Mouse (Mus musculus) lung, postnatal 36 days (tissue): Measurements from ENCODE around the gene Bnip3.

ENCODE experiments used
- DNase-seq: peaks from one replicate; pipeline ENCODE4 v3.0.0; 2022; ENCODE audit warnings: mixed read lengths

Bnip3 gene

DNA sequence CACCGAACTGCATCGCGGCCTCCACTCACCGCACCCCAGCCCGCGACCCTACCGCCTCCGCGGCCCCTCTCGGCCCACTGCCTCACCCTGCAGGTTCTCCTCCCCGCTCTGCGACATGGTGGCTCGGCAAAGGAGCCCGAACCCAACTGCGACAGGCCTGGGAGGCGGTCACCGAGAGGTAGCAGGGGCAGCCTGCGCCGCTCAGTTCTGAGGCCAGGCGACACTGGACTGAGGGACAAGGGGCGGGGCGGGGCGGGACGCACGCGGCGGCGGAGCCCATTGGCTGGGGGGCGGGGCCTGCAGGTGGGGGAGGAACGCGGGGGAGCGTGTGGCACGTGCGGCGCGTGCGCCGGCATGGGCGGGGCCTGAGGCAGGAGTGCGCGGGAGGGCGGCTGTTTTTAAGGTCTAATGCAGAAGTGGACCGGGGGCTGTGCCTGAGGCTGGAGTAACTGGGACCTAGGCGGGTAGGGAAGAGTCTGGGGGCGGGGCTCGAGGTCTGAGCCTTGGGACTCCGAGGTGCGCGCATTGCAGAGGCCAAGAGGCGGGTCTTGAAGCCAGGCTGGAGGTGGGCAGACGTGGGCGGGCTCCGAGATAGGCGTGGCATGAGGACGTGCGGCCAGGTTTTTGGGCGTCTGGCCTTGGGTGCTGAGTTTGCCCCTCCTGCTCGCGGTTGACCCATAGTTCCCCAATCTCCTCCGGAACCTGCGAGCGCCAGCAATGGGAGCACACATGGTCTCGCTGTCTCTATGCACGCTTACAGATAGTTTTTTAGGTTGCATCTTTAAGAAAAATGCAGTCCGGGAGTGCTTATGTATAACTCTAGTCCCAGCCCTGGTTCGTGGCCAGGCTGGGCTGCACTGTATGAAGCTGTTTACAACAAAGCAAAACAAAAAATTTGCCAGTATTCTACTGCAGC is at the start of gene Bnip3:
Gene Bnip3, minus strand, starts transcription at position 243 of the 916 bp plus-strand sequence.
- DNase-seq = peak; percentile 95

DNA sequence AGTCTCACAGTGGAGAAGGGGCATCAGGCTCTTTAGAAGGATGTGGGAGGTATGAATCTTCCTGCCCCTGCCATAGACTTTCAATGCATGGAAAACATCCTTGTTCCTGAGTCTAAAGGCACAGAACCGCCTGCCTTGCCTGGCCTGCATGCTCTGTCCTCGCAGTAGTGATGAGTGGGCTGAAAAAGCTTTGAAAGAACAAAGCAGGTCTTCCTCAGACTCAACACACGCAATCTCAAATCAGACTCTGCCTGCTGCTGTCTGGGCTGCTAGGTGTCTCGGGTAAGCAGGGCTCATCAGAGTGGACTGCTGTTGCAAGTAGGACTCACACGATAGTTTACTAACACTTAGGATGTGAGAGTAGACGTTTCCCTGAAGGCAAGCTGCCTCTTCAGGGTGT is 47.8 kb upstream of the Bnip3 start:
- DNase-seq = no peak

DNA sequence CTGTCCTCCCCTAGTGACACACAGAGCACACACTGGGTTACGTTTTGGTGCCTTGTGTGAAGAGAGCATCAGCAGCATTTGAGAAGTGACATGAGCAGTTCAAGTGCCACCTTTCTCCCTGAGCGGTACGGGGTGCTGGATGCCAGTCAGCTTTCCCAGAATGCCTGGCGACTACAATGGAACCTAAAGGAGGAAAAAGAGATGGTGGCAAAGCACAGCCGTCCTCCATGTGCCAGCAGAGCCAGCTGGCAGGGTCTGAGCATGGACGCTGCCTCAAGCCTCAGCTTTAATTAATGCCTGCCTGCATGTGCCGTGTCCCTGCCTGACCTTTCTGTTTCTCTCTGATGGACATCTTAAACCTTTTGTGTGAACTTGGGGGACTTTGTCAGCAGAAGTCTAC is 46.5 kb upstream of the Bnip3 start:
- no peak for DNase-seq

DNA sequence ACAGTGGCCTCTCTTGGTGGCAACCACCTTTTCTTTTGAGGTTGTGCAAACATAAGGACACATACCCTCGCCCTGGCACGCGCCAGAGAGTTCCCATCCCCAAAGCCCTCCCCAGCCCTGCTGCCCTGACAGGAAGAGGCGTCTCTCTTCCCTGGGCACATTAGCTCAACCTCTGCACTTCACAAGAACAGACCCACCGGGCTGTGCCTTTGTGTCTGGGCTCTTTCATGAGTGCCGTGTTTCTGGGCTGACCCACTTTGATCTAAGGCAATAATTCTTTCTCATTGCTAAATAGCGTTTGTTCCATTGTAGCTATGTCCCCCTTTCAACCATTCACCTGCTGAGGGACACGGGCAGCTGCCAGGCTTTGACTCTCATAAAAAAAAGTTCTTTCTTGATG is 39.0 kb upstream of the Bnip3 start:
- DNase-seq = no peak

DNA sequence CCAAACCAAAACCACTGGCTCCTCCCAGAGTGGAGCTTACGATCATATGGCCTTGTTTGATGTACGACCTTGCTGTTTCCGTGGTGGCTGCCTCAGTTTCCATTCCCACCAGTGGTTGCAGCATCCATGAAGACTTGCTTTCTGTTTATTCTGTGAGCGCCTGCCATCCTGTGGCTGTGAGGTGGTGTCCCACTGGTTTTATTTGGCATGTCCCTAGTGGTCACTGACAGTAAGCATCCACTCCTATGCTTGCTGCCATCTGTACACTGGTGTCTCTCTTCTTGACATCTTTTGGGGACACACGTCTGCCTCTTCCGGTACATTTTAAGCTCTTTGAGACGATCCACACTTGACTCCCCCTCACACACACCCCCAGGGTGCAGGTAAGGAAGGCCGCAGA is 38.4 kb upstream of the Bnip3 start:
- DNase-seq = no peak

DNA sequence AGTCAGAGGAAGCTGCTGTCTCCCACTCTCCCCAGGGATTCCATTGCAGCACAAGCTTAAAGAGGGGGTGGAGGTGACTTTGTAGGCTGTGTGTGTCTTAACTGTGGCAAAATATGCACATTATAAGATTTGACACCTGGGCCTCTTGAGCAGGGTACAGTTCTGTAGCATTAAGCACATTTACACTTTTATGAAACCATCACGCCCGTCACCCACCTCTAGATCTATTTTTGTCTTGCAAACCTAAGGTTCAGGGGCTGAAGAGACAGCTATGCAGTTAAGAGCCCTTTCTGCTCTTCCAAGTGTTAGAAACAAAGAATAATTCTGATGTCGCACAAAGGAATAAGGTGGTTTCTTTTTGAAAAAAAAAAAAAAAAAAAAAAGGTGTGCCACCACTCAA is 36.3 kb upstream of the Bnip3 start:
- DNase-seq = no peak

DNA sequence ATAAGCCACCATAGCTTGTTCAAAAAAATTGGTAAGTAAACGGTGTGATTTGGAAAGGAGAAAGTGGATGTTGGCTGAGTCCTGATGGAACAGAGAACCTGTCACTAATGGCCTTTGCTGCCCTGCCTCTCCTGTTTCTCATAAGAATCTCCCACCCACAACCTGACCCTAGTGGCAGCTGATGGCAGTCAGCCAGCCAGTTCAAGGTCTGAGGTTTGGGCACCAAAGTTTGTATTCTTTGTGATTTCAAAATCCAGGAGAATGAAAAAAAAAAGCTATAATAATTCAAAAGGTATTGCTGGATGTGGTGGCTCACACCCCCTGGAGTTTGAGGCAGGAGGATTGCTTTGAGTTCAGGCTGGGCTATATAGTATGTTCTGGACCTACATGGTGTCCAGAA is 33.0 kb upstream of the Bnip3 start:
- DNase-seq = no peak

DNA sequence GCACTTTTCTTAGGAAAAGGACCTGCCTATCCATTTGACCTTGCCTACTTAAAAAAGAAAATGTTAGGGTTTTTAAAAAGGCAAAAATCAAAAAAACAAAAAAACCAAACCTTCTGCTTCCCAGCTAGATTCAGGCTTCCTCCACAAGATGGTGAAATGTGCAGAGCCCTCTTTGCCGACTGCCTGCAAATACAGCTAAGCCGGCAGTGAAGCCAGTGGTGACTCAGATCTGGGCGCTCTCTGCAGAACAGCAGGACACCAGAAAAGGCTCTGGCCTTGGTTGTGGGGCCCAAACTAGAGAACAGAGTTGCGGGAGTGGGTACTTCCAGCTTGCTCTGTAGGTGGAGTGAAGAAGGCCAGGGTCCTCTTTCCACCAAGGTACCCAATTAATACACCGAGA is 32.3 kb upstream of the Bnip3 start:
- DNase-seq = no peak

DNA sequence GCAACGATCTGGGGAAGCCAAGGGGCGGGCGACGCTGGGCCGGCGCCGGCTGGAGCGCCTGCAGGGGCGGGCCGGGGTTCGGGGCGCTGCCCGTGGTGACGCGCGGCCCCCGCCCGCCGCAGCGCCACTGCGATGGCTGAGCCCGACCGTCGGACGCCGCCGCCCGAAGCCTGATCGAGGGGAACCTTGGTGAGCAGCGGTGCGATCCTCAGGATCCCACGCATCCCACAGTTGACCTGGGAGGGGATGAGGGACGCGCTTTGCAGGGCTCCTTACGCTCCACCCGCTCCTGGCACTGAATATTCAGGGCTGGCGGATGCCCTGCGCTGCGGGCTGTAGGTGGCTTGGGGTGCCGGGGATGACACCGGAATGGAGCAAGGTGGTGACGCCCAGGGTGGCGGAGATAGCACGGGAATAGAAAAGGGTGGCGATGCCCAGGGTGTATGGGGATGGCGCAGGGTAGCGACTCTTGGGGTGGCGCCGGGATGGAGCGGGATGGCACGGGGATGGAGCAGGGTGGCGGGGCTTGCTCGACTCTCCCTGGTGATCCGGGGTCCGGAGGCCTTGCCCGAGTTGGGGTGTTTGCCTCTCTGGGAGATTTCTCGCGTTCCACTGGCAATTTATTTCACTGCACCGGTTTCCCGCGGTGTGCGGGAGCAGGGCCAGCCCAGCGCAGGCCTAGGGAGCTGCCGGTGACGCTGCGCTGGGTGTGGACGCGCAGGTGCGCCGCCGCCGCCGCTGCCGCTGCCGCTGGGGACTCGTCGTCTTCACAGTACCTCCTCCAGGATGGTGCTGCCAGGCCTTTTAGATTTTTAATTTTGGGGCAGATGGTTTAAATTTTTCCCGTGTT is 31.5 kb upstream of the Bnip3 start, which contains the start of gene Jakmip3:
Gene Jakmip3, plus strand, starts transcription at position 119 of the 850 bp plus-strand sequence.
- no peak for DNase-seq

DNA sequence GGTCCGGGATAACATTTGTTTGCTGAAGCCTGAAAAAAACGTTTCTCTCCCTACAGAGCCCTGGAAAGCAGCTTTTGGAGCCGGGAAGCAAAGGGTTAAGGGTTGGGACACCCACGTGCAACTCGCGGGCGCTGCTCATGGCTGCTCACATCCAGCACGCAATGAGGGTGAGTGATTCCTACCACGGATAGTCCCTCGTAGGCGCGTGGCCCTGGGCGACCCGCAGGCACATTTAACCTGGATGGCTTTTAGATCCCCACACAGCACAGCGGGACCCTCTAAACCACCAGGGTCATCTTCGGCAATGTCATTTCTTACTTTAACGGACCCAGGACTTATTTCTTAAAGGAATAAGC is 30.9 kb upstream of the Bnip3 start:
- DNase-seq = no peak

DNA sequence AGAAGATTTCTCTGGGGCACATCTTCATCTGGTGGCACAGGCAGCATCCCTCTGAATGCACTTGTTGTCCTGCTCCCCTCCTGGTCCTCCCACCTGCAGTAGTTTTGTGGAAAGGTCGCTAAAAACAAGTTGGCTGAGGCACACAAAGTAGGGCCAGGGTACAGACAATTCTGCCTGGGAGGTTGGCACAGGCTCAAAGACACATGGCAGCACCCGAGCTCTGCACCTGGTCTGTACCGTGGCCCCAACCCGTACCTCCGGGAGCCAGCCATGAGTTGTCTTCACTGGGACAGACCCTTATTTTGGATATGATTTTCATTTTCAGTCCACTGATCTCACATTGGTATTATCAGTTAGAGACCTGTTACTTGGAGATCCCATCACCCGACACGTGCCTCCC is 29.7 kb upstream of the Bnip3 start:
- no peak for DNase-seq

DNA sequence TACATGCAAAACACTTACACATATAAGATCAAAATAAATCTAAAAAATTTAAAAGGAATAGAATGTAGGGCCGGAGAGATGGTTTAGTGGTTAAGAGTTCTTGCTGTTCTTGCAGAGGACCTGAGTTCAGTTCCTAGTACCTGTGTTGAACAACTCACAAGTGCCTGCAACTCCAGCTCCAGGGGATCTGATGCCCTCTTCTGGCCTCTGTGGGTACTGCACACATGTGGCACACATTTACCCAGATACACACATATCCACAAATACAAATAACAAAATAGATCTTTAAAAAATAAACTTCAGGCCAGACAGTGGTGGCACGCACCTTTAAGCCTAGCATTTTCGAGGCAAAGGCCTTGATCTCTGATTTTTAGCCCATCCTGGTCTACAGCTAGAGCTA is 25.2 kb upstream of the Bnip3 start:
- DNase-seq = no peak

DNA sequence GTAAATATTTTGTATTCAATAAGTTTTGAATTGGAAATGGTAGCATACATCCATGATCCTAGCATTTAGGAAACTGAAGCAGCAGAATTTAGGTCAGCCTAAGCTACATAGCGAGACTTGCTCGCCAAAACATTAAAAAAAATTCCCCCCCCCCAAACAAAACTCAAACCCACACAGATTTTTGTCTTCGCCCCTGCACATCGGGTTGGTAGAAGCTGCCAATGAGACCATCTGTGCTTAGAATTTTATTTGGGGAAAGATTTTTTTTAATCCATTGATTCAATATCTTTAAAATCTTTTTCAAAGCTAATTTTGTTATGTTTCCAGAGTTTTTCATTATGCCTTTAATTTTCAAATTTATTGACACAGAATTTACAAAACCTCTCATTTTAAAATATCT is 19.1 kb upstream of the Bnip3 start:
- DNase-seq = no peak

DNA sequence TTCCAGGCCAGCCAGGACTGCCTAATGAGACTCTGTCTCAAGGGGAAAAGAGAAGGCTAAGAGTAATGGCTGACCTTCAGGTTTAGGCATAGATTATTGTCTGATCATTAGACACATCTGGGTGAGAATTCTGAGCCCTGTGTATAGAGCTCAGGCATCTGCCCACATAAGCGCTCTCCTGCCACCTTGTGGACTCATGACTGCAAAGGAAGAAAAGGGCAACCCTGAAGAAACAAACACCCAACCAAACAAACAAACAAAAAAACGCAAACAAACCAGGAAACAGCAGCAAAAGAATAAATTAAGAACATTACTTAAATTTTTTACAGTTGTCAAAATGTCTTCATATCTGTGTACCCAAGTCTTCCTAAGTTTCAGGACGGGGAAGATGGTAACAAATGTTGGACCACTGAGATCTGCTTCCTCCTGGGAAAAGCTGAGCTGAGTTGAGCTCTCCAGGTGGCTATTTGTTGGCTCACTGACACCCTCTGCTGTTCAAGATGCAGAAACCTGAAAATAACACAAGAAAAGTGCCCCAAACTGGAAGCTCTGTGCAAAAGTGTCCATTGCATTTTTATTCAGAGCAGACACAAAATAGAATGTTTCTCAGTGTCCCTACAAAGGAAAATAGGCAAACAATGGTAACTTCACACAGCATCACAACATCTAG is 14.6 kb upstream of the Bnip3 start:
- DNase-seq = peak; percentile 75

DNA sequence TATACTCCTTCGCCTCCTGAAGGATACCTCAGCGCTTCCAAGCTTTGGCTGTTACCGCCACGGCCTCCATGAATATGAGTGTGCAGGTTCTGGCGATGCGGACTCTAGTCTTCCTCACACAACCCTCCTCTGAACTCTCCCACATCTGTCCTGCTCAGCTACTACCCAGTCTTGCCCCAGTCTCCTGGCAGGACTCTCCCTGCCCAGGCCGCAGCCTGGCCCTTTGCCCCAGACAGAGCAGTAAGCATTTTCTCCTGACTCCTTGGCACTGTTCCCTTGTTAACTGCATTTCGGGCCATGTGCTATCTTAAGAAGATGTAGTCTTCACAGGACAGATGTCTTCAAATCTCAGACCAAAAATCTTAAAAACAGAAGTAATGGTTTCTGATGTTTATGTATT is 12.3 kb upstream of the Bnip3 start:
- DNase-seq = no peak

DNA sequence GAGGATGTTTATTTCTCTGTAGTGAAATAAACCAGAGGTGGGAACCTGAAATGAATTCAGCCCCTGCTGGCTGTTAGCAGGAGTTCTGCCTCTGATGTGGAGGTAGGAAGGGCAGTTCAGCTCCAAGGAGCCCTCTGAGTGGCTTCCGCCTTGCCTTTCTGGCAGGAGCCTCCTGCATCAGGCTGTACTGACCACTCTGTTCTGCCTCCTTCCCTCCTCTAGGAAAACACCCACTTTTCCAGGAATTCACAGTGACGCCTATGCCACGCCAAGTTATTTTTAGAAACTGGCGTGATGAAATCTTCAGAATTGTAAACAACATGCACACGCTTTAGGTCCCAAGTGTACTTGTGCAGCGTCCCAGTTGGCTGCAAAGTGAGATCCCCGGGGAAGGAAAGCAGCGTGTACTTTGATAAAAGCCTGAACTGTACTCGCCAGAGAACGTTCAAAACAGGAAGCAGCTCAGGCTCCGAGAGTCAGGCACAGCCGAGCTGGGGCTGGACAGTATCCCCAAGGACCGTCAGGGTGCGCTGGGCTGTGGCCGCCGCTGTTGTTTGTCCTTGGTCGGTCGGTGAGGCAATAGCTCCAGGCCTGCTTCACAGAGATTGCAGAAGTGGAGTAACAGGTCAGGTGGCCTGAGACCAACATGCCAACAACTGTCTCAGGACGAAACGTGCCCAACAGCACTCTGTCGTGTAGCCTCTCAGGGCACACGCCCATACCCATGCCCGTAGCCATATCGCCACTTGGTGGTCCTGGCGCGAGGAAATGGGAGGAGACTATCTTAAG is 10.0 kb upstream of the Bnip3 start:
- peak; percentile 95 for DNase-seq

DNA sequence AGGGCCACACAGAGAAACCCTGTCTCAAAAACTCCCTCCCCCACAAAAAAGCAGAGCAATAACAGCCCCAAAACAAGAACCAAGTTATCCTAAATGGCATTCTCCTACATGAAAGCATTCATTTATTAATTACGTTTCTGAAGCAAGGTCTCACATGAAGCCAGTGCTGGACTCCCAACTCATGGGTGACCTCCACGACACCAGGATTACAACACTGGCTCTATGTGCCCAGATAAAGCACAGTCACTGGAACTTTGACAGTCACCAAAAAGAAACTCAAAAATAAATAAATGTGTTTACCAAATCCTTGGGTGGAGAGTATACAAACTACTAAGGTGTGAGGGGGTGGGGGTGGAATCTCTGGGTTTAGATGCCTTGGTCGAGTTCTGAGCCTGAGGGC is 4.3 kb upstream of the Bnip3 start:
- DNase-seq = no peak

DNA sequence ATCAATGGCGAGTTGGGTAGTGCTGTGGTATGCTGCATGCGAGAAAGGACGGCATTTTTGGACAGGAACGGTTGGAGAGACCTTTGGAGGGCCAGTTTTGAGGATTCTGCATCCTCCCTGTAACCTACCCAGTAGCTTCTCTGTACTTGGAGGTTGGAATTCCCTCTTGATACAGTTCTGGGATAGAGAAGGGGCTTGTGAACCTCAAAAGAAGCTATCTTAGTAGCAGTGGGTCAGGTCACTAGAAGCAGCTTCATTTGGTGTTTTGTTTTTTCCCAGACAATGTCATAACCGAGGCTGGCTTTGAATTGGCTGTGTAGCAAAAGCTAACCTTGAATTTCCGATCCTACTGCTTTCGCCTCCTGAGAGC is 859 bp upstream of the Bnip3 start:
- DNase-seq = no peak

DNA sequence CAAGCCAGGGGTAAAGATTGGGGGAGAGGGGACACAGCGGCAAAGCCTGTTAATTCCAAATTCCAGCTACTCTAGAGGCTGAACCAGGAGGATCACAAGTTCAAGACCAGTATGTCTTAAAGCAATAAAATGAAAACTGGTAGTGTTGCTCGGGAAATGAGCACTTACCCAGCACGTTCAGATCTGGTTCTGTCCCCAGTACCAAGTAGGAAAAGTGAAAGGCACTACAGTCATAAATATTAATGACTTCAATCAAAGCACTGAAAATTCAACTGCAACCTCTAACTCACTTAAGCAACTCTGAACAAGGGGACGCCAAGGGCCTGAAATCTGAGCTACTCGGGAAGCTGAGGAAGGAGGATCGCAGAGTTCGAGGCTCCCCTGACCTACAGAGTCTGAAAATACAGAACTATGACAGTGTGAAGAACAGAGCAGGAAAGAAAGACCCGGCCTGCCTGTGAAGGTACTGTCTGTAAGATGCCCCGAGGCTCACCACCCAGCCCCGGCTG is 497 bp downstream of the Bnip3 start:
- DNase-seq = no peak

DNA sequence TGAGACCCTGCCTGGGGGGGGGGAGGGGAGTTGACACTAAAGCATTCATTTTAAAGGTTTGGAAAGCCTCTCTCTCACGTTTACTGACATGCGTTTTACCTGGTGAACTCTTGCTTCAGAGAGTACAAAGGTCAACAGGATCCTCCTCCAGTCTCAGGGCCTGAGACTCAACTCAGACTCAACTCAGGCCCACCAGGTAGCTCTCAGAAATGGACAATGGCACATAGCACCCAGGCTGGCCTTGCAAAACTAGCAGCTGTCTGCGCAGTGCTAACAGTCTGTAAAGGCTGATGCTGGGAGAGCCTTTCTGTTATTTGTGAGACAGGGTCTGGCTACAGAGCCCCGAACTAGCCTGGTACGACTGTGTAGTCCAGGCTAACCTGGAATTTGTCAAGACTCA is 1.3 kb downstream of the Bnip3 start:
- no peak for DNase-seq

DNA sequence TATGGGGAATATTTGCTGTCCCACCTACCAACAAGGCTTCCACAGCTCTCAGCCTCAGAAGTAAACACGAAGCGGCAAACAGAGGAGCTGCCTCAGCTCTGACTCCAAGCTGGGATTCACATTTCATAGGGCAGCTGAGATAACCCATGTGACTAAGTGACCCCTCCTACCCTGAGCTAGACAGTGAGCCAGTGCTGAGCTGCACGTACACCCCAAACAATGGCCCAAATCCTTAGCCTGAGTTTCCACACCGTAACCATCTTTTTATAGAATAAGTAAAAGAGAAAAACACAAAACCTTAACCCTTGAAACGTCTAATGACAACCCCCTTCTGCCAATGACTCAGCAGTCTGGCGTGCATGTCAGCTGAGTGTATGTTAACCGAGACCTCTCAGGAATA is 2.3 kb downstream of the Bnip3 start:
- peak; percentile 75 for DNase-seq

DNA sequence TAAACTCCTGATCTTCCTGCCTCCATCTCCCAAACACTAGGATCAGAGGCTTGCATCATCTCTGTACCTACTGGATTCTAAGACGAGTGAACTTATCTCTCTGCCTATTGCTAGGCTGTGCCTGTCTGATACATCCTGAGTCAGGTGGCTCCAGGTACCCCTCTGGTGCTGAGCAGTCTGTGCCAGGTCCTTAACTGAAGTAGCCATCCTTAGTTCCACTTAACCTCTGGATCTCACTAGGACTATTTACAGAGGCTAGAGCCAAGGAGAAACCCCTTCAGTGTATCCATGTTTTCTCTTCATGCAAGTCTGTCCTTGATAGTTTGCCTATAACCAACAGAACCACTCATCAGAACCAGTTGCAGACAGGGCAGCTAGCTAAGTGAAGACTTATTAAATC is 2.9 kb downstream of the Bnip3 start:
- peak; percentile 59 for DNase-seq
